Mouse (Mus musculus): ENCODE results near the gene Ythdc1. TPM values are rescaled to one million over a fixed set of nuclear protein-coding genes. Genes with fewer than 3 reads are reported as not detected.

Ythdc1 gene
- 35.1 and 35.6 TPM in 2 replicates for polyA plus RNA-seq (2015; fragmentation: Nextera tagmentation; extraction: Ambion mirVana)

GRCm38 (mm10) chr5:86803962-86804940 lies at the start of gene Ythdc1:
TSS of gene Ythdc1 (plus strand) at chr5:86804221.
- Histone ChIP-seq H3K9me3 (no peaks in the 10 kb centered on the region), H3K4me1 (replicated peaks) (peaks cover 24% of the 10 kb centered on the region), H3K27ac (replicated peaks) (peak within 1 kb of the TSS; percentile 98), H3K9ac (peak within 1 kb of the TSS; percentile 98), H3K4me3 (peak within 1 kb of the TSS; percentile 82), H3K4me2 (peak within 1 kb of the TSS; percentile 68), H3K27me3 (no peaks in the 10 kb centered on the region), H3K36me3 (no peaks in the 10 kb centered on the region)
- WGBS, result under 1% methylated on average over 110 of the region's 111 CpGs
- ATAC-seq (ENCODE audit: low FRiP score, low read depth), result peak; percentile 99

GRCm38 (mm10) chr5:86769015-86769658 lies 34.9 kb upstream of the Ythdc1 start:
- Histone ChIP-seq H3K36me3 (no peaks in the 10 kb centered on the region), H3K4me1 (replicated peaks) (no peaks in the 10 kb centered on the region), H3K27me3 (no peaks in the 10 kb centered on the region), H3K9me3 (no peaks in the 10 kb centered on the region), H3K4me3 (no peak overlapping the region), H3K4me2 (no peak overlapping the region), H3K9ac (no peak overlapping the region), H3K27ac (replicated peaks) (no peak overlapping the region)
- WGBS, result 55% methylated on average over 3 of the region's 3 CpGs
- ATAC-seq (ENCODE audit: low FRiP score, low read depth), result no peak

- no peak overlapping the region for H3K4me3 ChIP-seq
- no peaks in the 10 kb centered on the region for H3K27me3 ChIP-seq
- H3K27ac ChIP-seq (replicated peaks), result no peak overlapping the region
- H3K36me3 ChIP-seq, result no peaks in the 10 kb centered on the region
- no peaks in the 10 kb centered on the region for H3K9me3 ChIP-seq
- ATAC-seq (ENCODE audit: low FRiP score, low read depth), result no peak
- no peak overlapping the region for H3K4me2 ChIP-seq
- no peak overlapping the region for H3K9ac ChIP-seq
- no peaks in the 10 kb centered on the region for H3K4me1 ChIP-seq (replicated peaks)
These were observed 33.0 kb upstream of the Ythdc1 start for GRCm38 (mm10) chr5:86771010-86771409.

GRCm38 (mm10) chr5:86776941-86777340 lies 27.1 kb upstream of the Ythdc1 start:
- no peaks in the 10 kb centered on the region for H3K27me3 ChIP-seq
- WGBS, result 90% methylated on average over 5 of the region's 5 CpGs
- no peak for ATAC-seq (ENCODE audit: low FRiP score, low read depth)

GRCm38 (mm10) chr5:86778471-86778870 lies 25.6 kb upstream of the Ythdc1 start:
- Histone ChIP-seq H3K4me1 (replicated peaks) (no peaks in the 10 kb centered on the region), H3K9ac (no peak overlapping the region), H3K27ac (replicated peaks) (no peak overlapping the region), H3K36me3 (no peaks in the 10 kb centered on the region), H3K4me2 (no peak overlapping the region), H3K4me3 (no peak overlapping the region), H3K9me3 (no peaks in the 10 kb centered on the region), H3K27me3 (no peaks in the 10 kb centered on the region)
- 84% methylated on average over 1 of the region's 1 CpGs for WGBS
- no peak for ATAC-seq (ENCODE audit: low FRiP score, low read depth)

More at GRCm38 (mm10) chr5:86776941-86777340, 27.1 kb upstream of the Ythdc1 start:
- H3K9ac ChIP-seq, result no peak overlapping the region
- H3K4me1 ChIP-seq (replicated peaks), result no peaks in the 10 kb centered on the region
- H3K9me3 ChIP-seq, result no peaks in the 10 kb centered on the region
- H3K4me2 ChIP-seq, result no peak overlapping the region
- no peak overlapping the region for H3K4me3 ChIP-seq
- no peaks in the 10 kb centered on the region for H3K36me3 ChIP-seq
- no peak overlapping the region for H3K27ac ChIP-seq (replicated peaks)

- H3K4me1 ChIP-seq (replicated peaks), result no peaks in the 10 kb centered on the region
- no peak overlapping the region for H3K4me3 ChIP-seq
- H3K9ac ChIP-seq, result no peak overlapping the region
- no peak overlapping the region for H3K4me2 ChIP-seq
- no peak for ATAC-seq (ENCODE audit: low FRiP score, low read depth)
- no peaks in the 10 kb centered on the region for H3K36me3 ChIP-seq
- H3K27me3 ChIP-seq, result no peaks in the 10 kb centered on the region
- WGBS, result 67% methylated on average over 8 of the region's 8 CpGs
- H3K9me3 ChIP-seq, result no peaks in the 10 kb centered on the region
- no peak overlapping the region for H3K27ac ChIP-seq (replicated peaks)
These were observed 21.0 kb upstream of the Ythdc1 start for GRCm38 (mm10) chr5:86783059-86783458.

GRCm38 (mm10) chr5:86784205-86784604 lies 19.8 kb upstream of the Ythdc1 start:
- no peak overlapping the region for H3K4me2 ChIP-seq
- no peak for ATAC-seq (ENCODE audit: low FRiP score, low read depth)
- no peaks in the 10 kb centered on the region for H3K27me3 ChIP-seq
- WGBS, result 53% methylated on average over 1 of the region's 1 CpGs
- H3K4me3 ChIP-seq, result no peak overlapping the region
- H3K27ac ChIP-seq (replicated peaks), result no peak overlapping the region
- no peaks in the 10 kb centered on the region for H3K4me1 ChIP-seq (replicated peaks)
- no peaks in the 10 kb centered on the region for H3K36me3 ChIP-seq
- no peaks in the 10 kb centered on the region for H3K9me3 ChIP-seq
- H3K9ac ChIP-seq, result no peak overlapping the region

GRCm38 (mm10) chr5:86786798-86787197 lies 17.2 kb upstream of the Ythdc1 start:
- Histone ChIP-seq H3K36me3 (no peaks in the 10 kb centered on the region), H3K27ac (replicated peaks) (no peak overlapping the region), H3K27me3 (no peaks in the 10 kb centered on the region), H3K9me3 (no peaks in the 10 kb centered on the region), H3K9ac (no peak overlapping the region), H3K4me3 (no peak overlapping the region), H3K4me2 (no peak overlapping the region), H3K4me1 (replicated peaks) (no peaks in the 10 kb centered on the region)
- ATAC-seq (ENCODE audit: low FRiP score, low read depth), result no peak
- WGBS, result 38% methylated on average over 1 of the region's 1 CpGs

- no peaks in the 10 kb centered on the region for H3K4me1 ChIP-seq (replicated peaks)
- no peak for ATAC-seq (ENCODE audit: low FRiP score, low read depth)
- no peaks in the 10 kb centered on the region for H3K36me3 ChIP-seq
- no peak overlapping the region for H3K9ac ChIP-seq
- WGBS, result 80% methylated on average over 2 of the region's 2 CpGs
- H3K27ac ChIP-seq (replicated peaks), result no peak overlapping the region
- no peaks in the 10 kb centered on the region for H3K9me3 ChIP-seq
- no peak overlapping the region for H3K4me3 ChIP-seq
- H3K4me2 ChIP-seq, result no peak overlapping the region
- H3K27me3 ChIP-seq, result no peaks in the 10 kb centered on the region
These were observed 14.1 kb upstream of the Ythdc1 start for GRCm38 (mm10) chr5:86789954-86790353.

GRCm38 (mm10) chr5:86792249-86792648 lies 11.8 kb upstream of the Ythdc1 start:
- no peak overlapping the region for H3K4me2 ChIP-seq
- H3K9ac ChIP-seq, result no peak overlapping the region
- H3K36me3 ChIP-seq, result no peaks in the 10 kb centered on the region
- H3K27me3 ChIP-seq, result no peaks in the 10 kb centered on the region
- no peak overlapping the region for H3K4me3 ChIP-seq
- H3K9me3 ChIP-seq, result no peaks in the 10 kb centered on the region
- H3K4me1 ChIP-seq (replicated peaks), result no peaks in the 10 kb centered on the region
- WGBS, result 70% methylated on average over 4 of the region's 4 CpGs
- ATAC-seq (ENCODE audit: low FRiP score, low read depth), result no peak
- no peak overlapping the region for H3K27ac ChIP-seq (replicated peaks)

- H3K4me1 ChIP-seq (replicated peaks), result no peaks in the 10 kb centered on the region
- ATAC-seq (ENCODE audit: low FRiP score, low read depth), result no peak
These were observed 11.2 kb upstream of the Ythdc1 start for GRCm38 (mm10) chr5:86792807-86793206.

GRCm38 (mm10) chr5:86816795-86817194 lies 12.8 kb downstream of the Ythdc1 start:
- Histone ChIP-seq H3K27ac (replicated peaks) (no peak overlapping the region), H3K9ac (no peak overlapping the region), H3K4me2 (no peak overlapping the region), H3K4me3 (no peak overlapping the region), H3K27me3 (no peaks in the 10 kb centered on the region), H3K36me3 (peaks cover 28% of the 10 kb centered on the region), H3K4me1 (replicated peaks) (no peaks in the 10 kb centered on the region), H3K9me3 (no peaks in the 10 kb centered on the region)
- 90% methylated on average over 3 of the region's 3 CpGs for WGBS
- no peak for ATAC-seq (ENCODE audit: low FRiP score, low read depth)

More at GRCm38 (mm10) chr5:86792807-86793206, 11.2 kb upstream of the Ythdc1 start:
- Histone ChIP-seq H3K27ac (replicated peaks) (no peak overlapping the region), H3K36me3 (no peaks in the 10 kb centered on the region), H3K9me3 (no peaks in the 10 kb centered on the region), H3K4me2 (no peak overlapping the region), H3K27me3 (no peaks in the 10 kb centered on the region), H3K9ac (no peak overlapping the region), H3K4me3 (no peak overlapping the region)
- WGBS, result 79% methylated on average over 8 of the region's 8 CpGs
